Mouse (Mus musculus) 3134 (cell line): ENCODE results near the gene Ppp1r14a.

ENCODE experiments used
- DNase-seq: peaks from one replicate; pipeline ENCODE4 v3.0.0-alpha.2; 2011; ENCODE audit warnings: low spot score; ENCODE audit not compliant: insufficient read length; ENCODE audit errors: extremely low read depth

The Ppp1r14a gene

DNA sequence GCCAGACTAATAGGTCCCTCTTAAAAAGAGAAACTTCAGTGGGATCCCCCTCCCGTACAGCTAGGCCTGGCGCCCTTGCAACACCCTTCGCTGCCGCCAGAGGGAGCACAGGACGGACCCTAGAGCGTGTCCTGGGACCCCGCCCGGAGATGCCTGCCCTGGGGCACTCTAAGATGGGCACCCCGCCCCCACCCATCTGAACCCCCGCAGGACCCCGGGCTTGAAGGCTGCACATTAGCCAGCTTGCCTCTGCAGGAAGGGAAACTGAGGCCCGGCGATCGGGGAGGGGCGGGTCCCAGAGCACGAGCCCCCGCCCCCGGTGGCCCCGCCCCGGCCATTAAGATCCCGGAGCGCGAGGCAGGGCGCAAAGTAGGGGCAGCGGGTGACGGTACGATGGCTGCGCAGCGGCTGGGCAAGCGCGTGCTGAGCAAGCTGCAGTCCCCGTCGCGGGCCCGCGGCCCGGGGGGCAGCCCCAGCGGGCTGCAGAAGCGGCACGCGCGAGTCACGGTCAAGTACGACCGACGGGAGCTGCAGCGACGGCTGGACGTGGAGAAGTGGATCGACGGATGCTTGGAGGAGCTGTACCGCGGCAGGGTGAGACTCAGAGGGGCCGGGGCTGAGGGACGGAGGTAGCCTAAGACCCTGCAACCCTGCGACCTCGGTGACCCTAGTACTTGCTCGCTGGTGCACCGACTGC lies at the start of gene Ppp1r14a:
TSS of gene Ppp1r14a (plus strand) at position 367 of the 697 bp plus-strand sequence.
- DNase-seq: no peak

DNA sequence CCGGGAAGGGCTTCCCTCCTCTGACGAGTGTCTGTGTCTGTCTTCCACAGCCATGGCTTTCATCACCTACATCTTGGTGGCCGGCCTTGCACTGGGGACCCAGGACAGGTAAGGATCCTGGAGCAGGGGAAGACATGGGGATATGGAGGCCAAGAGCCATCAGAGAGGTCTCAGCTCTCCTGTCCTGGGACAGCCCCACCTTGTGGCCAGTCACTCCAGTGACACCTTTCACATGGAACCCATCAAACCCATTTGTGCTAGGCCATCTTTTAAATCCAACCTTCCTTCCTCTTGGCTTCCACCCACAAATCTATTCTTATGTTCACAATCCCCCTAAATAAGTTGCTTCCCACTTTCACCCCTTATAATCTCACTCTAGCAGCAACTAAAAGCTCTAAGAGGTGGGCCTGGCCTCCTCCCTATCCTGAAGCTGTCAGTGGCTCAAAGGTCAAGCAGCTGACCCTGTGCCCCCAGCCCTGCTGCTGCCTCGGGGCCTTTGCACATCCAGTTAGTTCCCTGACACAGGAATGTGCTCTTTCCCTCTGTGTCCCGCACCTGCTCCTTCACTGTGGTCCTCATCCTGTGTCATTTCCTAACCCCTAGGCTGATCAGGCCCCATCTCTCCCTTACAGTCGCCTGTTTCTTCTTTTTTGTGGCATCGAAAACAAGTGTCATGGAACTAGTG lies 44.2 kb upstream of the Ppp1r14a start:
- peak; percentile 28 for DNase-seq

GRCm38 (mm10) chr7:29246015-29246414 lies 43.1 kb upstream of the Ppp1r14a start:
- no peak for DNase-seq

GRCm38 (mm10) chr7:29246619-29247313 lies 42.3 kb upstream of the Ppp1r14a start:
- DNase-seq: no peak

GRCm38 (mm10) chr7:29247314-29247700 lies 41.8 kb upstream of the Ppp1r14a start:
- DNase-seq: peak; percentile 82

DNA sequence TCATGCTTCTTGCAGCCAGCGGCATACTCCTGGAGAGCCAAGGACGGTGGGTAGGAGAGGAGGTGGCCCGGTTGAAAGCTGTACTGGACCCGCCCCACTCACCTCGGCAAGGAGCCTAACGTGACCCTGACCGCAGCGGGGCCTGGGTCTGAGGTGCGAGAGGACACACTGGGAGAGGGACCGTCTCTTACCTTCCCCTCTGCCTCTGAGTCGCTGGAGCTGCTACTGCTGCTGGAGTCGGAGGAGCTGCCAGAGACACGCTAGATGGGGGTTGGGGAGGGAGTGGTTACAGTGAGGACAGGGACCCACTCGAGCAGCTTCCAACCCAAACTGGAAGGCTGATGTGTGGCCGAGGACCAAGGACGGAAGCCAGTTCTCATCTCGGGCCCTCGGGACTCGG lies 41.4 kb upstream of the Ppp1r14a start:
- DNase-seq: peak; percentile 76

DNA sequence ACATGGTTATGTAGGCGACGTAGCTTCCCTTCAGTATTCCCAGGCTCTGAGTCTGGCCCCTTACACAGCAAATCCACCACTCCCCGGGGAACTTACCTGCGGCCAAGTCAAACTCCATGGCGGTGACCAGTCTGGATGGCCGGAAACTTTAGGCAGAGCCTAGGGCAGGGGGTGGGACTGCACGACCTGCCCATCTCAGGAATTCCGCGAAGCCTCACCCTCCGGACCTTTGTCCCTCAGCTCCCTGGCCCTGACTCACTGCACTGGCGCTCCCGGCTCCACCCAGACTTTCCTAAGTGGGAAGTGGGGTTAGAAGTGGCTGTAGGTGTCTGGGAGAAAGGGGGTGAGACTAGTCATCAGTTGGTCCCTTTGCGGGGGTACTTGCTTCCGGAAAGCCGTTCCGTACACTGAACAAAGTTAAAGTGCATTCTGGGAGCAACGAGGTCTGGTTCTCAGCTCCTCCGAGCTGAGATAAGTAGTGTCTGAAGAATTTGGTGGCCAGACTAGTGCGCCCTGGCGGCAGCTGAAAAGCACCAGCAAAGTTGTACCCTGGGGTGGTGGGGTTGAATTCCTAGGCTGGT lies 40.8 kb upstream of the Ppp1r14a start, which contains the start of gene 2200002D01Rik:
TSS of gene 2200002D01Rik (minus strand) at position 206 of the 581 bp plus-strand sequence.
- DNase-seq: peak; percentile 88

DNA sequence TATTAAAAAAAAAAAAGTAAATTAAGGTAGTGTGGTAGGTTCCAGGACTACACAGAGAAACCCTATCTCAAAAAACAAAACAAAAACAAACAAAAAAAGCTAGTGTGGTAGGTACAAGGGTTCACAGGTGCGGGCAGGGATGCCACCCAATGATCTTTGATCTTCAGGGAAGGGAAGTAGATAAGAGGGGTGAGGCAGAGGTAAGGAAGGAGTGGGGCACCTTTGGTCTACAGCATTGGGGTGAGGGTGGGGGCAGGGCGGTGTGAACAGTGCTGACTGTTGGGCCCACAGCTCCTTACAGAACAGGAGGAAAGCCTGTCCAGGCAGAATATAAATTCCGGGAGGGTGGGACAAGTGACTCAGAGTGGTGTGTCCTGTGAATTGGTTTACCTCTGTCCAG lies 37.9 kb upstream of the Ppp1r14a start:
- DNase-seq: no peak

GRCm38 (mm10) chr7:29253842-29254241 lies 35.3 kb upstream of the Ppp1r14a start:
- no peak for DNase-seq

DNA sequence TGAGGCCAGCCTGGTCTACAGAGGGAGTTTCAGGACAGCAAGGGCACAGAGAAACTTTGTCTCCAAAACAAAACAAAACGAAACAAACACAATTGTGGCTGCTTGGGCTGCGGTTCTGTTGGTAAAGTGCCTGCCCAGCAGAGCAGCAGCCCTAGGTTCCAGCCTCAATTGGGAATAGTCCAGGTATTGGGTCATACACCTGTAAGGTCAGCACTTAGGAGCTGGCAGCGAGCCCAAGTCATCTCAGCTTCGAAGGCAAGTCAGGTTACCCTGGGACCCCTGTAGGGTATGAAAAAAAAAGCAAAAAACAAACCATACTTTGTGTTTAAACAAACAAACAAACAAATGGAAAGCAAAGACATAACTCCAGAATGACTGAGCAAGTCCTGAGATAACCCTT lies 33.2 kb upstream of the Ppp1r14a start:
- DNase-seq: no peak

GRCm38 (mm10) chr7:29257368-29257767 lies 31.7 kb upstream of the Ppp1r14a start:
- peak; percentile 40 for DNase-seq

DNA sequence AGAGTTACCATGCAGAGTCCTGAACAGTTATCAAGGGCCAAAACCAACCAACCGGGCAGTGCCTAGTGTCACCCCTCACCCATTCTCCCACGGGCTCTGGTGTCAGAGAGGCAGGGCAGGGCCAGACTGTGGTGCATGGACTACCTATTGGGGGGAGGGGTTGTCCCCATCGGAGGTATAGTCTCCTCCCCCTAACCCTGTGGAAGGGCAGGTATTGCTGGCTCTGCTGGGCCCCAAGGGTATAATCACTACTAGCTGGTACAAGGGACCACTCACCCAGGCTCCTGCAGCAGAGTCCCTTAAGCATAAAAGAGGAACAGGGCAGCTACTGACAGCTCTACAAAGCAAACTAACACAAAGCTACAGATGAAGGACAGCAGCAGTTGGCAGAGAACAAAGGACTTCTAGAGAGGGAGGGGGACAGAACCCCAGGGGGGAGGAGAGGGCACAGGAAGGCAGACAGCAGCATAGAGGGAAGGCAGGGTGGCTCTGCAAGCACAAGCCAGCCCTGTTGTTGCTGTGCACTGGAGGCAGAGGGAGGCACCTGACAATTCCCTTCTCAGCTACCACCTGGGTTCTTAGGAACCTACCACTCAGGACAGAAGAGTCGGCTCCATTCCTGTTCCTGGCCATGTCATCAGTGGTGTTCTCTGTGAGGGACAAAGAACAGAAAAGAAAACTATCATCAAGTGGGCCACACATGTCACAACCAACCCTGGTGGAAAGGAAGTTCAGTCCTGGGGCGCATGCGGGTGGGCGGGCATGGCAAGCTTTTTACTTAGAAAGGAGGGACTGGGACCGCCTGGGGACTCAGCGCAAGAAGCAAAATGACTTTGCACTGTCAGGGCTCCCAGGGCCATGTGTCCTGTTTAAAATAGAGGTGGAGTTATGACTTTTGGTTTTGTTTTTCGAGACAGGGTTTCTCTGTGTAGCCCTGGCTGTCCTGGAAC lies 29.1 kb upstream of the Ppp1r14a start:
- DNase-seq: no peak

- DNase-seq: no peak
These were observed 27.0 kb upstream of the Ppp1r14a start for GRCm38 (mm10) chr7:29262151-29262550.

DNA sequence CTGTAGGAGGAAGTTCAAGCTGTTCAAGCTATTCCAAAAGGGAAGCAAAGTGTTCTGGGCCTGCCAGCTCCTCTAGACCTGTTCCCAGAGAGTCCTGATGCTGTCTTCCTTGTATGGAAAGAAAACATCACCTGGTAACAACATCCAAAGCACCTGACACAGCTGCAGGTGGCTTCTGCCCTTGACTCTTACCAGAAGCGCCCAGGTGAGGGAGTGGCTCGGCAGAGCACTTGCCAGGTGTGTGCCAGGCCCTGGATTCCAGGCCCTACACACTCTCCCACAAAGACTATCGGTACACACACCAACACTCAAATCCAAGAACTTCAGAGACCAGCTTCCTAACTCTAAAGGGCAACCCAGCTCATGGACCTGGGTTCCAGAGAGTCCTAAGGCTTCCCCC lies 25.3 kb upstream of the Ppp1r14a start:
- DNase-seq: no peak

DNA sequence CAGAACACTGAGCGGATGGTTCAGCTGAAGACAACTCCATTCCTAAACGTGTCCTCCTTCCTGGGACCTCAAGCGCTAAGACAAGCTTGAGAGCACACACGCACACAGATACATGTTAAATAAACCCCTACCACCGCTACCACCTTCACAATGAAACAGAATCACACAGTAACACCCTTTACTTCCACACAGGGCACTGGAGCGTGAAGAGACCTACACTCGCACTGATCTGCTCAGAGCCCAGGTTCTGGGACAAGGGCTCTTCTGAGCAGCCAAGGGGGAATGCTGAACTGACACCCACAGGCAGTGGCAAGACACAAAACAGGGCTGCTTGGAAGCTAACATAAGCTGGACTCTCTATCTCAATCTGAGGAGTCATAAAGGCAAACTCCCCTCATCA lies 23.5 kb upstream of the Ppp1r14a start:
- no peak for DNase-seq

- no peak for DNase-seq
These were observed 22.2 kb upstream of the Ppp1r14a start for GRCm38 (mm10) chr7:29266931-29267330.

GRCm38 (mm10) chr7:29270445-29270844 lies 18.7 kb upstream of the Ppp1r14a start:
- no peak for DNase-seq

GRCm38 (mm10) chr7:29271687-29272465 lies 17.2 kb upstream of the Ppp1r14a start:
- no peak for DNase-seq

GRCm38 (mm10) chr7:29276715-29277114 lies 12.4 kb upstream of the Ppp1r14a start:
- DNase-seq: no peak
